Mouse (Mus musculus) regulatory T cell (primary cell): ENCODE results near the gene Gm18596.
"Not testable (repeated sequence)": the region's sequence is repeated elsewhere in the genome, so short reads cannot be mapped to it uniquely, and the experiment has no call there.

Source experiments
- in situ Hi-C: fragments of 300-600 bp; cut with MboI, MseI; formaldehyde crosslinking; loops from one replicate; pipeline ENCODE4 v1.15.1; 2025; ENCODE audit warnings: high pct_unique_total_duplicates

Gene Gm18596

DNA sequence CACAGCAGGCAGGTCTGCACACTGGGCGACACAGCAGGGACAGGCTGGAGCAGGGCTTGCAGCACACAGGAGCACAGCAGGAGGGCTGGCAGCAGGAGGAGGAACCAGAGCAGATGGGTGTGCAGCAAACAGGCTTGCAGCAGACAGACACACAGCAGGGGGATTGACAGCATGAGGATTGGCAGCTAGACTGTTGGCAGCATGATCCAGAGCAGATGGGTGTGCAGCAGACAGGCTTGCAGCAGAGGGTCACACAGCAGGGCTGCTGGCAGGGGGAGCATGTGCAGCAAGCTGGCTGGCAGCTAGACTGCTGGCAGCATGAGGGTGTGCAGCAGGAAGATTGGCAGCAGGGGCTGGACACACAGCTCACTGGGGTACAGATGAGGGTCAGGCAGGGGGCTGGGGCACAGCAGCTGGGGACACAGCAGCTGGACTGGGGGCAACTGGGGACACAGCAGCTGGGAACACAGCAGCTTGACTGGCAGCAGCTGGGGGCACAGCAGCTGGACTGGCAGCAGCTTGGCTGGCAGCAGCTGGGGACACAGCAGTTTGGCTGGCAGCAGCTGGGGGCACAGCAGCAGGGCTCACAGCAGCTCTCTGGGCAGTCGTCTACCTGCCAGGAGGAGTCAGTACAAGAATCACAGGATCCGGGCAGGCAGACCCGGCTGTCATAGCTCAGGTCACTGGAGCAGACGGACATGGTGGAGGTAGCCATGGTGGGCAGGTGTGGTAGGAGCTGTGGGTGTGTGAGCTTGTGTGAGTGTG lies at the start of gene Gm18596:
TSS of gene Gm18596 (minus strand) at position 715 of the 765 bp plus-strand sequence.
- in situ Hi-C loops: not testable (repeated sequence)

GRCm38 (mm10) chr10:77788621-77789020 lies 46.2 kb upstream of the Gm18596 start:
- in situ Hi-C loops: no loop called here

GRCm38 (mm10) chr10:77787876-77788275 lies 45.4 kb upstream of the Gm18596 start, which contains the start of gene Gm7137:
TSS of gene Gm7137 (minus strand) at chr10:77788200.
- in situ Hi-C loops: not testable (repeated sequence)

GRCm38 (mm10) chr10:77783396-77783795 lies 41.0 kb upstream of the Gm18596 start:
- in situ Hi-C loops: not testable (repeated sequence)

GRCm38 (mm10) chr10:77782442-77782841 lies 40.0 kb upstream of the Gm18596 start, which contains the start of gene Gm3250:
TSS of gene Gm3250 (minus strand) at chr10:77782542.
- in situ Hi-C loops: not testable (repeated sequence)

DNA sequence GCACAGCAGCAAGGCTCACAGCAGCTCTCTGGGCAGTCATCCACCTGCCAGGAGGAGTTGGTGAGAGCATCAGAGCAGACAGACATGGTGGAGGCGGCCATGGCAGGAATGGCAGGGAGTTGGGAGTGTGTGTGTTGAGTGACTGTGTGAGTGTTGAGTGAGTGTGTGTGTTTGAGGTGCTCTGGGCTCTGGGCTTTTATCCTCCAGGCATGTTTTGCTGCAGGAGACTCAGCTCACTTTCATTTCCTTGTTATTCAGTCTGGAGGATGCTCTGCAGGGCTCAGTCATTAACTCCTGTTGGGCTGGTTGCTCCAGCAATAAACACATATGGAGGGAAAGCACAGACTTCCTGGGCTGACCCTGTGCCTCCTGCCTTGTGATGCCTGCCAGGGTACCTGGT lies 34.4 kb upstream of the Gm18596 start, which contains the start of gene Gm7138:
TSS of gene Gm7138 (minus strand) at position 101 of the 400 bp plus-strand sequence.
- in situ Hi-C loops: not testable (repeated sequence)

- in situ Hi-C loops: not testable (repeated sequence)
Measured at GRCm38 (mm10) chr10:77772142-77772541, 29.7 kb upstream of the Gm18596 start.

DNA sequence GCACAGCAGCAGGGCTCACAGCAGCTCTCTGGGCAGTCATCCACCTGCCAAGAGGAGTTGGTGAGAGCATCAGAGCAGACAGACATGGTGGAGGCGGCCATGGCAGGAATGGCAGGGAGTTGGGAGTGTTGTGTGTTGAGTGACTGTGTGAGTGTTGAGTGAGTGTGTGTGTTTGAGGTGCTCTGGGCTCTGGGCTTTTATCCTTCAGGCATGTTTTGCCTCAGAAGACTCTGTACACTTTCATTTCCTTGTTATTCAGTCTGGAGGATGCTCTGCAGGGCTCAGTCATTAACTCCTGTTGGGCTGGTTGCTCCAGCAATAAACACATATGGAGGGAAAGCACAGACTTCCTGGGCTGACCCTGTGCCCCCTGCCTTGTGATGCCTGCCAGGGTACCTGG lies 28.8 kb upstream of the Gm18596 start, which contains the start of gene Gm3238:
TSS of gene Gm3238 (minus strand) at position 101 of the 400 bp plus-strand sequence.
- in situ Hi-C loops: not testable (repeated sequence)

DNA sequence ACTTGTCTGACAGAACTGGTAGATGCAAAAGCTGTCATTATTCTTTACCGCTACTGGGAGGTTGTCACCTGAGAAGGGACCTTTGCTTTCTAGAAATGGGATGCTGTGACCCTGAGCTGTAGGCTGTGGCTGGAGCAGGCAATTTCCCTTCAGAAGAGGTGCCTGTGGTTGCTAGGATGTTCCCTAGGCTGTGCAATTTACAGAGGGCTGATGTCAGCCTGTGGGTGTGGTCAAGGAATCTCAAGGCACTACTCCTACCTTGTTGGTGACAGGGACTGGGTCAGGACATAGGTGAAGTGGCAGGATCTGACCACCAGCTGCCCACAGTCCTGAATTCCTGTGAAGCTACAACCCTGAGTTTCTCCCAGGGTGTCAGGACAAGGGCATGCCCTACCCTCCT lies 27.3 kb upstream of the Gm18596 start:
- in situ Hi-C loops: no loop called here

- in situ Hi-C loops: loop anchor here (10.0 kb wide), 1 partner anchor 1955 kb away; no protein-coding TSS in a partner anchor
Measured at GRCm38 (mm10) chr10:77759582-77759981, 17.1 kb upstream of the Gm18596 start, which contains the start of gene Gm3233. TSS of gene Gm3233 (minus strand) at chr10:77759682.

DNA sequence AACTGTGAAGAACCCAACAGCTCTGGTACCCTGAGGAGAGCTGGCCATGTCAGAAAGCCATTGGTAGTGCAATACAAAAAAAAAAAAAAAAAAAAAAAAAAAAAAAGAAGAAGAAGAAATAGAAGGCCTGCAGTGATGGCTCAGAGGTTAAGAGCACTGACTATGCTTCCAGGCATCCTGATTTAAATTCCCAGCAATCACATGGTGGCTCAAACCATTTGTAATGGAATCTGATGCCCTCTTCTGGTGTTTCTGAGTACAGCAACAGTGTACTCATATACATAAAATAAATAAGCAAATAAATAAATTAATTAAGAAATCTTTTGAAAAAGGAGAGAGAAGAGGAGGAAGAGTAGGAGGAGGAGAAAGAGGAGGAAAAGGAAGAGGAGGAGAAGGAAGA lies 11.0 kb upstream of the Gm18596 start:
- in situ Hi-C loops: loop anchor here (10.0 kb wide), 1 partner anchor 1949 kb away; no protein-coding TSS in a partner anchor

DNA sequence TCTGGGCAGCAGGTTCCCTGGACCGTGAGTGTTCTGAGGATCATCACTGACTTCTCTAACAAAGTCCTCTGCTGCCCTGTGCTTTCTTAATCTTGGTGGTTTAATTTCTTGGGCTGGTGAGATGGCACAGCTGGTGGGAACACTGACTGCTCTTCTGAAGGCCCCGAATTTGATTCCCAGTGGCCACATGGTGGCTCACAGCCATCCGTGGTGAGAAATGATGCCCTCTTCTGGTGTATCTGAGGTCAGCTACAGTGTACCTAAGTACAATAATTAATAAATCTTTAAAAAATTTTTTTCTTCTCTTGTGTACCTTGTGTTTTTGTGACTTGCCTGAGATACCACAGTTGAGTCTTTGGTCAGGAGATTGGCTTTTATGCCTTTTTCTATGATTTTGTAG lies 9.9 kb upstream of the Gm18596 start:
- in situ Hi-C loops: loop anchor here (10.0 kb wide), 1 partner anchor 1948 kb away; no protein-coding TSS in a partner anchor

GRCm38 (mm10) chr10:77751254-77751653 lies 8.8 kb upstream of the Gm18596 start, which contains the start of gene Gm9736:
TSS of gene Gm9736 (minus strand) at chr10:77751354.
- in situ Hi-C loops: loop anchor here (10.0 kb wide), 1 partner anchor 1946 kb away; no protein-coding TSS in a partner anchor

- in situ Hi-C loops: loop anchor here (10.0 kb wide), 1 partner anchor 1946 kb away; no protein-coding TSS in a partner anchor
Measured at GRCm38 (mm10) chr10:77750686-77751085, 8.2 kb upstream of the Gm18596 start.

DNA sequence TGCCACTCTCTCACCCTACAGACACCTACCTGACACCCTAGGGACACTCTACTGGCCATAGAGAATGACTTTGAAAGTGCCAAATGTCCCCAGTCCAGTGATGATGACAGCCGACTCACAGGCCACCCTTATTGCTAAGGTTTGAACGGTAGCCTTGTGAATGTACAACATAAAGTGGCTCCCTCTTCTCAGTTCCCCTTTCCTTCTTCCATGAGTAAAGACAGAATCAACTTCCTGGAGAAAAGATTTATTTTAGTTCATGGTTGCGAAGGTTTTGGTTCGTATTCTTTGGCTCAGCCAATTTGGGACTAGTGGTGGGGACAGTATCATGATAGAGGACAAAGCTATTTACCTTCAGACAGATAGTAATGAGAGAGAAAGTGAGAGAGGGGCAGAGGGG lies 3.5 kb downstream of the Gm18596 start:
- in situ Hi-C loops: no loop called here

GRCm38 (mm10) chr10:77735928-77736327 lies 6.5 kb downstream of the Gm18596 start:
- in situ Hi-C loops: no loop called here

DNA sequence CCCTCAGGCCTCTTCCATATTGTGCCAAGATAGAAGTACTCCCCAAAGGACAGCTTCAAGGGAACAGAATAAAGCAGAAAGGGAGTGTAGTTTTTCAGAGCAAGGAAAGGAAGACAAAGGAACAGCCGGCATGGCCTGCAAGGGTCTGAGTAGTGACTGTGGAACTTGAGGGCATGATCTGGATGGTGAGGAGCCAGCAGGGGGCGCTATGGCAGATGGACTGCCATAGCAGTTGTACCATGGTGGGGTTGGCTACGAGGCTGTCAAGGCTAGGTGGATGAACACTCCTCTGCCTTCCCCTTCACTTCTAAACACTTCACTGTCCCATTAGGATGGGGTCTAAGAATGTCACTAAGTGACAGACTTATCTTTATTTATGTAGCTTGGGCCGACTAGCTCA lies 13.2 kb downstream of the Gm18596 start:
- in situ Hi-C loops: no loop called here

- in situ Hi-C loops: no loop called here
Measured at GRCm38 (mm10) chr10:77728280-77728679, 14.2 kb downstream of the Gm18596 start.

DNA sequence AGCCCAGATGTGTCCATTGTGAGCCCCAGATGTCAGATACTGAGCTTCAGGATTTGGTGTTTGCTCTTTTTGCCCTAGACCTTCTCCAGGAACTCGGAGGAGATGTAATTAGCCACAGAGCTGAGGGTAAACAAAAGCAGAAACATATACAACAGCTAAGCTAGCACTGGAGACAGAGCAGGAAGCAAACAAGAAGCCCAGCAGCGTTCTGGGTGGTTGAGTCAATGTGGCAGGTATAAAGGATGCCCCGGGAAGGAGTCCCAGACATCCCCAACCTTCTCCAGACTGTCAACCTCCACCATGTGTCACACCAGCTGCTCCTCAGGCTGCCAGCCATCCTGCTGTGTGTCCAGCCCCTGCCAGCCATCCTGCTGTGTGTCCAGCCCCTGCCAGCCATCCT lies 16.3 kb downstream of the Gm18596 start, which contains the start of gene Gm10100:
TSS of gene Gm10100 (plus strand) at position 301 of the 400 bp plus-strand sequence.
- in situ Hi-C loops: no loop called here

- in situ Hi-C loops: no loop called here
Measured at GRCm38 (mm10) chr10:77724855-77725254, 17.6 kb downstream of the Gm18596 start.

- in situ Hi-C loops: not testable (repeated sequence)
Measured at GRCm38 (mm10) chr10:77720299-77720698, 22.1 kb downstream of the Gm18596 start, which contains the start of gene Krtap12-1. TSS of gene Krtap12-1 (plus strand) at chr10:77720599.

DNA sequence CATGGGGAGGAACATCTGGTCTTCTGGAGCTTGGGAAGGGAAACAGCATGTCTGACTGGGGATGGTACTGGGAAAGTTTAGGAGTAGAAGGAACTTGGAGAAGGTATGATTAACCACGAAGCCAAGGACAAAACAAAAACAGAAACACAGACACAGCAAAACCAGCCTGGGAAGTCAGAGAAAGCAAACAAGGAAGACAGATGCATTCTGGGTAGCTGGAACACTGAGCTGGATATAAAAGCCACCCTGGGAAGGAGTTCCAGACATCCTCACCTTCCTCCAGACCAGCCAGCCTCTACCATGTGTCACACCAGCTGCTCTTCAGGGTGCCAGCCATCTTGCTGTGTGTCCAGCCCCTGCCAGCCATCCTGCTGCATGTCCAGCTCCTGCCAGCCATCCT lies 26.9 kb downstream of the Gm18596 start, which contains the start of gene Gm10142:
TSS of gene Gm10142 (plus strand) at position 301 of the 400 bp plus-strand sequence.
- in situ Hi-C loops: no loop called here
